Mouse (Mus musculus) forebrain, embryonic 14.5 days (tissue): ENCODE results near the gene Mecom. TPM values are rescaled to one million over a fixed set of nuclear protein-coding genes. Genes with fewer than 3 reads are reported as not detected.
"Not testable (repeated sequence)": the region's sequence is repeated elsewhere in the genome, so short reads cannot be mapped to it uniquely, and the experiment has no call there.

Experiments
- ATAC-seq: fragments of 200-750 bp; cut with Nextera tagmentation; 2 replicates; pipeline ENCODE4 v1.8.0; 2017; ENCODE audit warnings: mild to moderate bottlenecking, moderate library complexity
- DNase-seq: peaks from one replicate; pipeline ENCODE4 v3.0.0-alpha.2; 2015; ENCODE audit warnings: low spot score
- H3K27ac ChIP-seq: fragments of 300-500 bp; sonication (generic); 2 replicates; pipeline ENCODE4 v1.5.1; 2014; ENCODE audit warnings: low read depth, mild to moderate bottlenecking, control low read depth, low read length, moderate library complexity
- H3K27me3 ChIP-seq: fragments of 300-500 bp; sonication (generic); replicated peaks from 2 replicates; pipeline ENCODE4 v1.6.1; 2014; ENCODE audit warnings: low read length, control low read depth, mixed read lengths; ENCODE audit not compliant: control insufficient read depth, insufficient read depth
- H3K36me3 ChIP-seq: fragments of 300-500 bp; sonication (generic); 2 replicates; pipeline ENCODE4 v1.6.1; 2014; ENCODE audit warnings: low read length, control low read depth; ENCODE audit not compliant: control insufficient read depth, insufficient read depth
- H3K4me1 ChIP-seq: fragments of 300-500 bp; sonication (generic); 2 replicates; pipeline ENCODE4 v1.6.1; 2014; ENCODE audit warnings: antibody characterized with exemption, low read length, control low read depth; ENCODE audit not compliant: control insufficient read depth, insufficient read depth
- H3K4me2 ChIP-seq: fragments of 300-500 bp; sonication (generic); 2 replicates; pipeline ENCODE4 v1.6.1; 2014; ENCODE audit warnings: mild to moderate bottlenecking, control low read depth, low read length
- H3K4me3 ChIP-seq: fragments of 300-500 bp; sonication (generic); 2 replicates; pipeline ENCODE4 v1.5.1; 2014; ENCODE audit warnings: low read depth, low read length, control low read depth
- H3K9ac ChIP-seq: fragments of 300-500 bp; sonication (generic); 2 replicates; pipeline ENCODE4 v1.6.1; 2014; ENCODE audit warnings: mild to moderate bottlenecking, low read length, control low read depth, moderate library complexity
- H3K9me3 ChIP-seq: fragments of 300-500 bp; sonication (generic); replicated peaks from 2 replicates; pipeline ENCODE4 v1.6.1; 2016; ENCODE audit warnings: low read length, control low read depth, mixed read lengths; ENCODE audit not compliant: control insufficient read depth
- WGBS: fragments of 180-500 bp; shearing (Covaris S2); extraction: QIAGEN DNeasy Blood & Tissue Kit; methylation state at CpG from one replicate; pipeline ENCODE4 v1.1.7; 2014; 5-methylcytosine and 5-hydroxymethylcytosine counted together
- polyA plus RNA-seq: library from polyadenylated mRNA; unstranded; fragments of >200 nt; fragmentation: Nextera tagmentation; extraction: Ambion mirVana; gene quantifications from 2 replicates; pipeline ENCODE4 v1.2.1, GENCODE M21; 2014

Gene Mecom
- polyA plus RNA-seq, 1 experiment from 2014 or later, result 3.2 TPM

DNA sequence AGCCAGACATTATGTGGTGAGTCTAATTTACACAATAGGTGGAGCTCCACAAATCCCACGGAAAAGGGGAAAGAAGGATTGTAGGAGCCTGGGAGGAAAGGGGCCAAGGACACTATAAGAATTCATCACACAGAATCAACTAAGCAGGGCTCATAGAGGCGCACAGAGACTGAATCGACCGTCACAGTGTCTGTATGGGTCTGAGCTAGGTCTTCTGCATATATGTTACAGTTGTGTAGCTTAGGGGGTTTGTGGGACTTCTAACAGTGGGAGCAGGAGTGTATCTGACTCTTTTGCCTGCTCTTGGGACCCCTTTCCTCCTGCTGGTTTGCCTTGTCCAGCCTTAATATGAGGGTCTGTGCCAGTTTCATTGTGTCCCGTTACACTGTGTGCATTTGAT lies 123.8 kb downstream of the Mecom start:
- Histone ChIP-seq H3K27me3 (no peaks in the 10 kb centered on the region), H3K9ac (no peak overlapping the region), H3K9me3 (0 out of 2 replicates have a peak, but pooled peaks cover 4% of the 10 kb centered on the region), H3K4me1 (no peaks in the 10 kb centered on the region), H3K4me3 (no peak overlapping the region), H3K36me3 (no peaks in the 10 kb centered on the region), H3K4me2 (no peak overlapping the region), H3K27ac (no peak overlapping the region)
- 89% methylated on average over 5 of the region's 5 CpGs for WGBS
- ATAC-seq (no peak), DNase-seq (no peak)

DNA sequence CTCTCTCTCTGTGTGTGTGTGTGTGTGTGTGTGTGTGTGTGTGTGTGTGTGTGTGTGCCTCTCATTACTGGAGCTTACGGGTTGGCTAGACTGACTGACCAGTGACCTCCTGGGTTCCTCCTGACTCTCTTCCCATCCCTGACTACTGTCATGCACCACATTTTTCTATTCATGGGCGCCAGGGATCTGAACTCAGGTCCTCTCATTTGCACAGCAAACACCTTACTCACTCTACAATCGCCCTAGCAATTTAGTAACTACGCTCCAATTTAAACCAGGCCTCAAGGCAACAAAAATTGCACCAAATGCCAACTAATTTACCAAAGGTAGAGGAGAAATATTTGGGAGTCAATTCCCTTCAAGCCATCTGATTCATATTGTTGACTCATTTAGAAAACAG lies 125.9 kb downstream of the Mecom start:
- not testable (repeated sequence) for H3K9ac ChIP-seq, H3K27me3 ChIP-seq, H3K36me3 ChIP-seq, H3K4me1 ChIP-seq, H3K4me2 ChIP-seq, ATAC-seq, H3K27ac ChIP-seq, H3K9me3 ChIP-seq, DNase-seq, H3K4me3 ChIP-seq
- WGBS, result 100% methylated on average over 4 of the region's 4 CpGs

DNA sequence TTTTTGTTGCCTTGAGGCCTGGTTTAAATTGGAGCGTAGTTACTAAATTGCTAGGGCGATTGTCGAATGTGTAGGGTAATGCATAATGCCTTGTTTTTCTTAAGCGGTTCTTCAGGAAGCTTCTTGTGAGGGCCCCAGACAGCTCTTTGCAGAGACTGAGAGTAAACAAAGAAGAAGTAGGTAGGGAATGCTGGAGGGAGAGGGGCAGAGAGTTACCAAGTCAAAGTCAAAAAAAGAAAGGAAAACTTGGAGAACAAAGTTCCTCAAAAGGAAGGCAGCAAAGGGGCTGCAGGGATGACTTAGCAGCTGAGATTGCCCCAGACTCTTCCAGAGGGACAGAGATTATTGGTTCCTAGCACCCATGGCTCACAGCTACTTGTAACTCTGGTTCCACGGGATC lies 126.9 kb downstream of the Mecom start:
- WGBS, result 46% methylated on average over 5 of the region's 5 CpGs
- Histone ChIP-seq H3K9me3 (0 out of 2 replicates have a peak, but pooled peaks cover 4% of the 10 kb centered on the region), H3K27me3 (0 out of 2 replicates have a peak, but pooled peaks cover 3% of the 10 kb centered on the region), H3K27ac (no peak overlapping the region), H3K4me3 (no peak overlapping the region), H3K4me1 (peaks cover 12% of the 10 kb centered on the region), H3K36me3 (no peaks in the 10 kb centered on the region), H3K4me2 (no peak overlapping the region), H3K9ac (no peak overlapping the region)
- ATAC-seq, result no peak
- DNase-seq, result no peak

DNA sequence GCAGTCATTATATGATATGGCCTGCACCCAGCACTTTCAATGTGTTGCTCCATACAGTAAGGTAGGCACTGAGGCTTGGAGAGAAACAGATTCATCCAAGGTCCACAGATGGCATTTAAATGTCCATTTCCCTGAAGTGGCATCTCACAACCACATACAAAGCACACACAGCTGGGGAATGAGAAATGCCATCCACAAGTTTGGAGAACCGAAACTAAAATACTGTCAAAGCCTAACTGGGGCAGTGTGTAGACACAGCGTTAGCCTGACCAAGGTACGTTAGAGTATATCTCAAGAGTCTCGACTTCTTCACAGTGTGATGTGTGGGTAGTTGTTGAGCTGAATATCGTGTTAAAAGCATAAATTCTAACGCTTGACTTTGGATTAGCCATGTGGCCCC lies 133.6 kb downstream of the Mecom start:
- H3K4me3 ChIP-seq, result no peak overlapping the region
- WGBS, result 94% methylated on average over 6 of the region's 6 CpGs
- no peaks in the 10 kb centered on the region for H3K9me3 ChIP-seq
- no peaks in the 10 kb centered on the region for H3K36me3 ChIP-seq
- H3K27me3 ChIP-seq, result 0 out of 2 replicates have a peak, but pooled peaks cover 3% of the 10 kb centered on the region
- DNase-seq (no peak), ATAC-seq (no peak)
- H3K9ac ChIP-seq, result no peak overlapping the region
- no peak overlapping the region for H3K4me2 ChIP-seq
- H3K4me1 ChIP-seq, result peaks cover 19% of the 10 kb centered on the region
- H3K27ac ChIP-seq, result no peak overlapping the region

DNA sequence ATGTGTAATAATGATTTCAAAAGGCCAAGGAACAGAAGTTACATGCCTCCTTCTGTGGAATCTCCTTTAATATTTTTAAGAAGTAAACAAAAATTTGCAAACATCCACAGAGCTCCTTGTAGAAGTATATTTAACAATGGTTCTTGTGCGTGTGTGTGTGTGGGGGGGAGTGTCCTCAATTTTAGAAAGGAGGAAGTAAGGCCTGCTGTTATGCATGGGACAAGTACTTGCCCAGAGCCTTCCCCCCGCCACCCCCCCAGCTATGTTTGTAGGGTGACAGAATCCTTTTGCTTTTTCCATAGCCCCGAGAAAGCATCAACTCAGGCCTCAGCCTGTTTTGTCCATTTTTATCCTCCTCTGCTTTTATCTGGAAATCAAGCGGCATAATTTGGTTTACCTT lies 137.0 kb downstream of the Mecom start:
- Histone ChIP-seq H3K27me3 (no peaks in the 10 kb centered on the region), H3K36me3 (no peaks in the 10 kb centered on the region), H3K9me3 (no peaks in the 10 kb centered on the region), H3K4me2 (no peak overlapping the region), H3K9ac (no peak overlapping the region), H3K27ac (no peak overlapping the region), H3K4me3 (no peak overlapping the region), H3K4me1 (peaks cover 7% of the 10 kb centered on the region)
- no peak for ATAC-seq
- no peak for DNase-seq
- WGBS, result 14% methylated on average over 4 of the region's 4 CpGs

DNA sequence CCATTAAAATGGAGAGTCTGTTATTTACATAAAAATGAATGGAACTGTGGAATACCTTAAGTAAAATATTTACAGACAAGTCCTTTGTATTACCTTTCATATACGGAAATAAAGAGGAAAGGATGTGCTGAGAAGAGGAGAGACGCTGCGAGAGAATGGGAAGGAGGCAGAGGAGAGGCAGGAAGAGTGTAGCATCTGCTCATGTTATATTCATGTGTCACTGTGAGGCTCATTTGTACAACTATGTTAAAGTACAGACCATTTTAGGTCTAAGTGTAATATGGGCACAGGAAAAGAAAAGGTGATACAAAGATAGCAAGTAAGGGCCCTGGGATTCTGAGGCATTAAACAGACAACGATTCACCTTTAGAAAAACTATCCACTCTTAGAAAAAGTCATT lies 143.0 kb downstream of the Mecom start:
- DNase-seq, result no peak
- WGBS, result 64% methylated on average over 4 of the region's 4 CpGs
- Histone ChIP-seq H3K9ac (no peak overlapping the region), H3K4me2 (no peak overlapping the region), H3K27ac (no peak overlapping the region), H3K4me3 (no peak overlapping the region), H3K27me3 (no peaks in the 10 kb centered on the region), H3K36me3 (no peaks in the 10 kb centered on the region), H3K9me3 (no peaks in the 10 kb centered on the region), H3K4me1 (no peaks in the 10 kb centered on the region)
- no peak for ATAC-seq

DNA sequence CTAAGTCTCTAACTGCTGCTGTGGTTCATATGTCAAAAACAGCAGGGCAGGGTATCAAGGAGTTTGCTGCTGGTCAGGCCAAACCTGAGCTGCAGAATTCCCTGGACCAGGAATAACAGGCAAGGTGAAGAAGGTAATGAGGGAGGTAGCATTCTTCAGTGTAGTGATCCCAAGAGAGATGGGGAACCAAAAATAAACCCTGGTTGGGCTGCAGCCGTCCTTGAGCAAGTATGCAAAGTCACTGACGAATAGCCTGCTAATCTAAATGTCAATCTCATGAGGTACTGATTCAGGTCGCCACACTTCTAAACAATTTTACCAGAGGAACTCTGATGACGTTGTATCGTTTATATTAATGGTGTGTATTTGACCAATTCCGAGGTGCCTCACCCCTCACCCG lies 148.9 kb downstream of the Mecom start:
- Histone ChIP-seq H3K27me3 (no peaks in the 10 kb centered on the region), H3K27ac (no peak overlapping the region), H3K9me3 (no peaks in the 10 kb centered on the region), H3K4me3 (no peak overlapping the region), H3K36me3 (no peaks in the 10 kb centered on the region), H3K9ac (no peak overlapping the region), H3K4me2 (no peak overlapping the region), H3K4me1 (no peaks in the 10 kb centered on the region)
- ATAC-seq, result no peak
- 89% methylated on average over 7 of the region's 7 CpGs for WGBS
- DNase-seq, result no peak

DNA sequence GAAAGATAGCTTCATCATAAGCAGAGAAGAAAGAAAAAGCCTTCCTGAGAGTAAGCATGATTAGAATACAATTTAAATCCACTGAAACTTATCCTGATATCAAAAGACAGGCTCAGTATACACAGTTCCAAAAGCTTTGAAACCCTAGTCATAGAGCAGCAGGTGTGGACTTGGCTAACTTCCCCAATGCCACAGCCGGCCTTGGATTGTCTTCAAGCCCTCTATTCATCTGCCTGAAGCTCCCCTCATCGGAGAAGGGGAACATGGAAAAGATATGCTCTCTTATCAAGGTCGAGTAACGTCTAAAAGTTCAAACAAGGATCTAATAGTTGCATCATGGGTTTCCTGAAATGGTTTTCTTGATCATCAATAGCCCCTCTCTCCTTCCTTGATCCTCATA lies 152.9 kb downstream of the Mecom start:
- ATAC-seq (no peak), DNase-seq (no peak)
- H3K9ac ChIP-seq, result no peak overlapping the region
- H3K4me1 ChIP-seq, result peaks cover 4% of the 10 kb centered on the region; the same call in 1 of the 2 replicates
- WGBS, result 82% methylated on average over 4 of the region's 4 CpGs
- H3K27ac ChIP-seq, result no peak overlapping the region
- no peak overlapping the region for H3K4me3 ChIP-seq
- H3K36me3 ChIP-seq, result no peaks in the 10 kb centered on the region
- H3K4me2 ChIP-seq, result no peak overlapping the region
- no peaks in the 10 kb centered on the region for H3K27me3 ChIP-seq
- H3K9me3 ChIP-seq, result no peaks in the 10 kb centered on the region

DNA sequence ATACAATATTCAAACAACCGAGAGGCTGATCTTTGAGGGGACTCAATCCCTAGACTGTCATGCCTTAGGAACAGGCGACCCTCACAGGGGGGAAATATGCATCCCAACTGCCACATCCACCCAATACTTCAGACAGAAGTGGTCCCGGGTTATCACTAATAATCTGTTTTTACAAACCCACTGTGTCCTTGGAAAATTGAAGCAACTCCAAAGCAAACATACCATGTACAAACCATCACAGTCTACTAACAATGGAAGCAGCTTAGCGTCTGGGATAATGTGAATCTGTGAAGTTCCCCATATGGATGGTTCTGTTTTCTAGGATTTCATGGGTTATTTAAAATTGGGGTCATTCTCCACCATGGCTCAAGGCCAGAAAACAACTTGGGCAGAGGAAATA lies 155.1 kb downstream of the Mecom start:
- Histone ChIP-seq H3K27ac (no peak overlapping the region), H3K9me3 (no peaks in the 10 kb centered on the region), H3K4me3 (no peak overlapping the region), H3K36me3 (no peaks in the 10 kb centered on the region), H3K9ac (no peak overlapping the region), H3K4me2 (no peak overlapping the region), H3K27me3 (no peaks in the 10 kb centered on the region), H3K4me1 (peaks cover 4% of the 10 kb centered on the region; the same call in 1 of the 2 replicates)
- DNase-seq (no peak), ATAC-seq (no peak)
- 61% methylated on average over 4 of the region's 4 CpGs for WGBS
